Mouse (Mus musculus): ENCODE measurements around the gene Adh7.

DNA sequence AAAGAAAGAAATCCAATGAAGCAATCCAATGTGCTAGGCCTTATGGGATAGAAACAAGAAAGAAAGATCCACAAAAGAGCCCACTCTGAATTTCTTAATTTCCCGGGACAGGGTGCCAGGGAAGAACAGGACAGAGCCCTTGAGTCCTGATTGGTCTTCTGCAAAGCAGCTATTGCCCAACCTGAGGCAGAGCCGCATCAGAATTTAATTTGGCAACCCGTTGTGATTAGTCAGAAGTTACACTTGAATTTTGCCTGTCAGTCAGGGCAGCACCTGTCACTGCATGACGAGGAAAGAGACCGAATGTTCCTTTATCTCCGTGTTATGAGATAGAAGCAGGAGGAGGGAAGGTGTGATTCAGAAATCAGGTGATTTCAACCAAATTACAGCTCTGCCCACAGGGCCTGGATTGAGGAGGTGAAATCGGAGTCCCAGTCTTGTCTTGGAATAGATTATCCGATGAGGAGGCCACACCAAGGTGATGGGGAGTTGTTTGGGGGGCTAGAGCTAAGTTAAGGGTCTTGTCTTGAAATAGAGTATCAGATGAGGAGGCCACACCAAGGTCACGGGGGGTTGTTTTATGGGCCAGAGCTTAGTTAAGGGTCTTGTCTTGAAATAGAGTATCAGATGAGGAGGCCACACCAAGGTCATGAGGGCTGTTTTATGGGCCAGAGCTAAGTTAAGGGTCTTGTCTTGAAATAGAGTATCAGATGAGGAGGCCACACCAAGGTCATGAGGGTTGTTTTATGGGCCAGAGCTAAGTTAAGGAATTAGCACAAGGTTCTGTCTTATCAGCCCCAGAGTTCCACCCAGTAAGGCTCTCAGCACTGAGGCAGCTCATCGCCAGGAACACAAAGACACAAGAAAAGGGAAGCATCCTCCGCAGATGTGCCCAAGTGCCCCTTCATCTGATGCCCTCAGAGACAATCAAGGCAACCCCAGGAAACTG is 43.4 kb downstream of the Adh7 start, which contains the start of gene Adh1:
- no peak for TF ChIP-seq CTCF (conservative IDR thresholded peaks at IDR 0.05; ENCODE audit: insufficient read depth, insufficient read length, low read depth, low read length)
- TF ChIP-seq POLR2A (IDR thresholded peaks at IDR 0.05; ENCODE audit: low read depth, low read length): no peak

Data from kidney, adult 2 months (tissue).